Mouse (Mus musculus) lung, postnatal 0 days (tissue): ENCODE data around the gene Slpi.
"Not testable (repeated sequence)": the region's sequence is repeated elsewhere in the genome, so short reads cannot be mapped to it uniquely, and the experiment has no call there.

Source experiments
- CTCF ChIP-seq: IDR thresholded peaks from 2 replicates; pipeline ENCODE4 v1.5.1; 2016; ENCODE audit warnings: antibody characterized with exemption, mild to moderate bottlenecking
- EP300 ChIP-seq: IDR thresholded peaks from 2 replicates; pipeline ENCODE4 v1.6.1; 2016; ENCODE audit warnings: antibody characterized with exemption, mild to moderate bottlenecking, control low read depth

GRCm38 (mm10) chr2:164347697-164348096, 41.2 kb downstream of the Slpi start:
- 0 out of 2 replicates have a peak, but pooled peaks have one; percentile 15 for TF ChIP-seq CTCF
- not testable (repeated sequence) for TF ChIP-seq EP300
